Mouse (Mus musculus): ENCODE results near the gene Cpox.

GRCm38 (mm10) chr16:58738205-58738604, 68.1 kb downstream of the Cpox start:
- TF ChIP-seq GATA1 (IDR thresholded peaks at IDR 0.05; ENCODE audit: low read length) (no peak), TAL1 (IDR thresholded peaks at IDR 0.05; ENCODE audit: low read length) (no peak)
